Mouse (Mus musculus) neural tube, embryonic 14.5 days (tissue): Measurements from ENCODE around the gene Psmb7. TPM values are rescaled to one million over a fixed set of nuclear protein-coding genes. Genes with fewer than 3 reads are reported as not detected.

Experiments used
- ATAC-seq: fragments of 200-750 bp; cut with Nextera tagmentation; 2 replicates; pipeline ENCODE4 v1.8.0; 2017; ENCODE audit warnings: low read depth, mild to moderate bottlenecking, moderate TSS enrichment, moderate library complexity
- H3K27ac ChIP-seq: fragments of 300-500 bp; sonication (generic); 2 replicates; pipeline ENCODE4 v1.5.1; 2014; ENCODE audit warnings: low read depth, mild to moderate bottlenecking, control low read depth, low read length, moderate library complexity, mixed read lengths
- H3K27me3 ChIP-seq: fragments of 300-500 bp; sonication (generic); 2 replicates; pipeline ENCODE4 v1.6.1; 2014; ENCODE audit warnings: low read length; ENCODE audit not compliant: control insufficient read depth, insufficient read depth
- H3K36me3 ChIP-seq: fragments of 300-500 bp; sonication (generic); 2 replicates; pipeline ENCODE4 v1.6.1; 2014; ENCODE audit warnings: low read length, mixed read lengths; ENCODE audit not compliant: control insufficient read depth, insufficient read depth
- H3K4me1 ChIP-seq: fragments of 300-500 bp; sonication (generic); 2 replicates; pipeline ENCODE4 v1.6.1; 2014; ENCODE audit warnings: low read length; ENCODE audit not compliant: control insufficient read depth, insufficient read depth
- H3K4me2 ChIP-seq: fragments of 300-500 bp; sonication (generic); 2 replicates; pipeline ENCODE4 v1.6.1; 2014; ENCODE audit warnings: mild to moderate bottlenecking, low read depth, low read length, control low read depth
- H3K4me3 ChIP-seq: fragments of 300-500 bp; sonication (generic); 2 replicates; pipeline ENCODE4 v1.5.1; 2014; ENCODE audit warnings: low read depth, low read length, control low read depth, mixed read lengths
- H3K9ac ChIP-seq: fragments of 300-500 bp; sonication (generic); replicated peaks from 2 replicates; pipeline ENCODE4 v1.6.1; 2014; ENCODE audit warnings: low read depth, mild to moderate bottlenecking, control low read depth, low read length, mixed read lengths
- H3K9me3 ChIP-seq: fragments of 300-500 bp; sonication (generic); 2 replicates; pipeline ENCODE4 v1.6.1; 2016; ENCODE audit warnings: low read length; ENCODE audit not compliant: control insufficient read depth
- WGBS: fragments of 180-500 bp; shearing (Covaris S2); extraction: QIAGEN DNeasy Blood & Tissue Kit; methylation state at CpG from one replicate; pipeline ENCODE4 v1.1.7; 2014; 5-methylcytosine and 5-hydroxymethylcytosine counted together
- polyA plus RNA-seq: library from polyadenylated mRNA; unstranded; fragments of >200 nt; fragmentation: Nextera tagmentation; extraction: Ambion mirVana; gene quantifications from 2 replicates; pipeline ENCODE4 v1.2.1, GENCODE M21; 2014

The Psmb7 gene
- polyA plus RNA-seq, 1 experiment from 2014 or later, result 282 TPM

GRCm38 (mm10) chr2:38546222-38546621, 97.7 kb downstream of the Psmb7 start:
- WGBS, result 19% methylated on average over 6 of the region's 6 CpGs
- Histone ChIP-seq H3K27ac (no peak overlapping the region), H3K4me3 (no peak overlapping the region), H3K27me3 (no peaks in the 10 kb centered on the region), H3K9ac (no peak overlapping the region), H3K36me3 (no peaks in the 10 kb centered on the region), H3K9me3 (no peaks in the 10 kb centered on the region), H3K4me1 (no peaks in the 10 kb centered on the region; the same call in 1 of the 2 replicates), H3K4me2 (no peak overlapping the region)
- ATAC-seq, result no peak

GRCm38 (mm10) chr2:38545706-38546105, 98.2 kb downstream of the Psmb7 start:
- H3K27ac ChIP-seq, result no peak overlapping the region
- no peak for ATAC-seq
- H3K4me3 ChIP-seq, result no peak overlapping the region
- H3K36me3 ChIP-seq, result no peaks in the 10 kb centered on the region
- no peak overlapping the region for H3K9ac ChIP-seq
- no peaks in the 10 kb centered on the region; the same call in 1 of the 2 replicates for H3K4me1 ChIP-seq
- H3K9me3 ChIP-seq, result no peaks in the 10 kb centered on the region
- H3K27me3 ChIP-seq, result no peaks in the 10 kb centered on the region
- H3K4me2 ChIP-seq, result no peak overlapping the region

- Histone ChIP-seq H3K27ac (no peak overlapping the region), H3K9me3 (no peaks in the 10 kb centered on the region), H3K27me3 (no peaks in the 10 kb centered on the region), H3K9ac (no peak overlapping the region), H3K4me2 (no peak overlapping the region), H3K36me3 (no peaks in the 10 kb centered on the region), H3K4me3 (no peak overlapping the region), H3K4me1 (peaks cover 2% of the 10 kb centered on the region)
- WGBS, result 88% methylated on average over 6 of the region's 6 CpGs
- no peak for ATAC-seq
Observed at GRCm38 (mm10) chr2:38544982-38545381, 98.9 kb downstream of the Psmb7 start.

- Histone ChIP-seq H3K4me3 (no peak overlapping the region), H3K4me1 (peaks cover 7% of the 10 kb centered on the region), H3K36me3 (no peaks in the 10 kb centered on the region), H3K9me3 (no peaks in the 10 kb centered on the region), H3K27me3 (no peaks in the 10 kb centered on the region), H3K4me2 (no peak overlapping the region), H3K27ac (no peak overlapping the region), H3K9ac (no peak overlapping the region)
- ATAC-seq, result no peak
Observed at GRCm38 (mm10) chr2:38544341-38544740, 99.5 kb downstream of the Psmb7 start.

GRCm38 (mm10) chr2:38543158-38543557, 100.7 kb downstream of the Psmb7 start:
- H3K4me2 ChIP-seq, result no peak overlapping the region
- H3K4me3 ChIP-seq, result no peak overlapping the region
- no peaks in the 10 kb centered on the region for H3K27me3 ChIP-seq
- H3K9me3 ChIP-seq, result no peaks in the 10 kb centered on the region
- H3K4me1 ChIP-seq, result peaks cover 13% of the 10 kb centered on the region
- no peak overlapping the region for H3K9ac ChIP-seq
- no peak for ATAC-seq
- no peaks in the 10 kb centered on the region for H3K36me3 ChIP-seq
- H3K27ac ChIP-seq, result no peak overlapping the region
- WGBS, result 80% methylated on average over 2 of the region's 2 CpGs

- H3K27ac ChIP-seq, result no peak overlapping the region
- H3K4me2 ChIP-seq, result no peak overlapping the region
- no peaks in the 10 kb centered on the region for H3K9me3 ChIP-seq
- no peak overlapping the region for H3K9ac ChIP-seq
- 57% methylated on average over 1 of the region's 1 CpGs for WGBS
- no peak overlapping the region for H3K4me3 ChIP-seq
- no peaks in the 10 kb centered on the region for H3K36me3 ChIP-seq
- H3K4me1 ChIP-seq, result peaks cover 21% of the 10 kb centered on the region
- ATAC-seq, result no peak
- H3K27me3 ChIP-seq, result no peaks in the 10 kb centered on the region
Observed at GRCm38 (mm10) chr2:38542366-38542765, 101.5 kb downstream of the Psmb7 start.

- peaks cover 27% of the 10 kb centered on the region for H3K4me1 ChIP-seq
Observed at GRCm38 (mm10) chr2:38541570-38541969, 102.3 kb downstream of the Psmb7 start.

GRCm38 (mm10) chr2:38541101-38541500, 102.8 kb downstream of the Psmb7 start:
- no peak for ATAC-seq
- Histone ChIP-seq H3K4me2 (no peak overlapping the region), H3K9ac (no peak overlapping the region), H3K9me3 (no peaks in the 10 kb centered on the region), H3K4me3 (no peak overlapping the region), H3K27me3 (no peaks in the 10 kb centered on the region), H3K4me1 (peaks cover 28% of the 10 kb centered on the region), H3K36me3 (no peaks in the 10 kb centered on the region), H3K27ac (no peak overlapping the region)
- 95% methylated on average over 3 of the region's 3 CpGs for WGBS

More at GRCm38 (mm10) chr2:38541570-38541969, 102.3 kb downstream of the Psmb7 start:
- Histone ChIP-seq H3K27me3 (no peaks in the 10 kb centered on the region), H3K27ac (no peak overlapping the region), H3K36me3 (no peaks in the 10 kb centered on the region), H3K4me3 (no peak overlapping the region), H3K9ac (no peak overlapping the region), H3K9me3 (no peaks in the 10 kb centered on the region), H3K4me2 (no peak overlapping the region)
- 96% methylated on average over 1 of the region's 1 CpGs for WGBS
- no peak for ATAC-seq

GRCm38 (mm10) chr2:38540666-38541065, 103.2 kb downstream of the Psmb7 start:
- ATAC-seq, result no peak
- Histone ChIP-seq H3K4me2 (no peak overlapping the region), H3K4me1 (peaks cover 28% of the 10 kb centered on the region), H3K9me3 (no peaks in the 10 kb centered on the region), H3K27ac (no peak overlapping the region), H3K27me3 (no peaks in the 10 kb centered on the region), H3K9ac (no peak overlapping the region), H3K4me3 (no peak overlapping the region), H3K36me3 (no peaks in the 10 kb centered on the region)
- WGBS, result 88% methylated on average over 6 of the region's 6 CpGs

- H3K9ac ChIP-seq, result no peak overlapping the region
- no peaks in the 10 kb centered on the region for H3K27me3 ChIP-seq
- ATAC-seq, result peak; percentile 36; the same call in 1 of the 2 replicates
- H3K36me3 ChIP-seq, result no peaks in the 10 kb centered on the region
- H3K4me2 ChIP-seq, result no peak overlapping the region
- no peak overlapping the region for H3K4me3 ChIP-seq
- no peak overlapping the region for H3K27ac ChIP-seq
- WGBS, result 56% methylated on average over 9 of the region's 9 CpGs
- H3K4me1 ChIP-seq, result peaks cover 28% of the 10 kb centered on the region
- no peaks in the 10 kb centered on the region for H3K9me3 ChIP-seq
Observed at GRCm38 (mm10) chr2:38539677-38540076, 104.2 kb downstream of the Psmb7 start.
